Mouse (Mus musculus) G1E (cell line): ENCODE results near the gene Zbtb8b.

Source experiments
- CTCF ChIP-seq: IDR thresholded peaks from 2 replicates; pipeline ENCODE4 v1.5.1; 2012; ENCODE audit warnings: low read depth, low read length, inconsistent platforms, mixed read lengths
- GATA1 ChIP-seq: IDR thresholded peaks from 2 replicates; pipeline ENCODE4 v1.6.1; 2012; ENCODE audit warnings: borderline replicate concordance, low read length, inconsistent platforms, mixed read lengths
- POLR2AphosphoS5 ChIP-seq: IDR thresholded peaks from 2 replicates; pipeline ENCODE4 v1.6.1; 2012; ENCODE audit warnings: low read depth, low read length, inconsistent platforms; ENCODE audit not compliant: insufficient replicate concordance
- TAL1 ChIP-seq: conservative IDR thresholded peaks from 2 replicates; pipeline ENCODE4 v1.6.1; 2012; ENCODE audit warnings: low read depth, low read length, inconsistent platforms, mixed read lengths

GRCm38 (mm10) chr4:129479863-129480262 lies 39.2 kb upstream of the Zbtb8b start:
- TF ChIP-seq CTCF (no peak), POLR2AphosphoS5 (no peak), GATA1 (no peak), TAL1 (no peak)
